Mouse (Mus musculus) ES-Bruce4 (cell line): ENCODE results near the gene Hoxd8. TPM values are rescaled to one million over a fixed set of nuclear protein-coding genes. Genes with fewer than 3 reads are reported as not detected.

Experiments
- H3K27ac ChIP-seq: 2 replicates; pipeline ENCODE4 v1.5.1; 2012; ENCODE audit warnings: low read length, inconsistent platforms; ENCODE audit not compliant: insufficient read depth
- H3K27me3 ChIP-seq: 2 replicates; pipeline ENCODE4 v1.6.1; 2012; ENCODE audit warnings: mild to moderate bottlenecking, low read length, inconsistent platforms; ENCODE audit not compliant: control insufficient read depth, poor library complexity, insufficient read depth, severe bottlenecking
- H3K36me3 ChIP-seq: 2 replicates; pipeline ENCODE4 v1.6.1; 2012; ENCODE audit warnings: inconsistent platforms, mild to moderate bottlenecking, low read length, moderate library complexity; ENCODE audit not compliant: control insufficient read depth, poor library complexity, insufficient read depth, severe bottlenecking
- H3K4me1 ChIP-seq: one replicate; pipeline ENCODE4 v1.8.1; 2011; ENCODE audit warnings: low read length; ENCODE audit not compliant: control insufficient read depth, insufficient read depth
- H3K4me3 ChIP-seq: 2 replicates; pipeline ENCODE4 v1.5.1; 2011; ENCODE audit warnings: low read depth, mild to moderate bottlenecking, low read length
- H3K9ac ChIP-seq: 2 replicates; pipeline ENCODE4 v1.6.1; 2012; ENCODE audit warnings: low read depth, mild to moderate bottlenecking, inconsistent platforms; ENCODE audit not compliant: poor library complexity, severe bottlenecking
- H3K9me3 ChIP-seq: replicated peaks from 2 replicates; pipeline ENCODE4 v1.6.1; 2012; ENCODE audit warnings: mild to moderate bottlenecking, low read length, inconsistent platforms; ENCODE audit not compliant: control insufficient read depth, poor library complexity, insufficient read depth, severe bottlenecking
- CTCF ChIP-seq: IDR thresholded peaks from one replicate; pipeline ENCODE4 v1.8.1; 2011; ENCODE audit warnings: low read depth, low read length
- EP300 ChIP-seq: IDR thresholded peaks from 2 replicates; pipeline ENCODE4 v1.6.1; 2011; ENCODE audit warnings: low read depth, low read length; ENCODE audit not compliant: insufficient read depth
- POLR2A ChIP-seq: IDR thresholded peaks from one replicate; pipeline ENCODE4 v1.8.1; 2011; ENCODE audit warnings: low read length; ENCODE audit not compliant: insufficient read depth
- polyA plus RNA-seq: library from polyadenylated mRNA; stranded (reverse); fragments of >200 nt; gene quantifications from 2 replicates; pipeline ENCODE4 v1.2.4, GENCODE M21; 2011; ENCODE audit warnings: low read depth; ENCODE audit not compliant: missing spikeins, insufficient read depth, insufficient read length

Hoxd8 gene
- polyA plus RNA-seq, 1 experiment: 2.1 TPM

DNA sequence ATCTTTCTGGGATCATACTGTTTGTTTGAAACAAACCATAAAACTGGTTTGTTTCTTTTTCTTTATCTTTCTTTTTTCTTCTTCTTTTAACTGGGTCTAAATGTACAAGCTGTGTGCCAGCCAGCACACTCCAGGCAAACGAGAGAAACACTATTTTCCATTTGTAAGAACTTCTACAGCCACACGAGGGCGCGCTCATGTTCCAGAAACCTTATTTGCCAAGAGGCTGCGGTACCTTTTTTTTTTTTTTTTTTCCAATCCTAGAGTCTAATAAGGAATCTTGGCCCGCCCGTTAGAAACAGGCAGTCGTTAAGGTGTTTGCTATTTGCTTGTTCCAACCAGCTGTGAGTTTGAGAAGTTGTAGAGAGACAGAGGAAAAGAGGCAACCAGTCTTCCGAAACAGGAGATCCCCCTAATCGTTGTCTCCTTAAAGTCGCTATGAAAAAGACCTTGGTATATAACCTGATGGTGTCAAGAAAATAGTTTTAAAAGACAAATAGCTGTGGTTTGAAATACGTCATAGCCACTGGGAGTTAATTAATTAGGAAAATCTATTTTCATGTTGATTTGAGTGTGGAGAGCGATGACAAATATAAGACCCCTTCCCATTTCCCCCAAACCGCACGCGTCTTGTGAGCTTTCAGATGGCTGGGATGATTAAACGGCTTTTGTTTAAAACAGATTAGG is 18.0 kb upstream of the Hoxd8 start:
- Histone ChIP-seq H3K4me3 (no peak overlapping the region), H3K4me1 (no peaks in the 10 kb centered on the region), H3K36me3 (no peaks in the 10 kb centered on the region), H3K27ac (no peak overlapping the region), H3K27me3 (peaks cover 57% of the 10 kb centered on the region), H3K9ac (no peak overlapping the region), H3K9me3 (no peaks in the 10 kb centered on the region)
- no peak for TF ChIP-seq POLR2A
- peak; percentile 21 for TF ChIP-seq CTCF

DNA sequence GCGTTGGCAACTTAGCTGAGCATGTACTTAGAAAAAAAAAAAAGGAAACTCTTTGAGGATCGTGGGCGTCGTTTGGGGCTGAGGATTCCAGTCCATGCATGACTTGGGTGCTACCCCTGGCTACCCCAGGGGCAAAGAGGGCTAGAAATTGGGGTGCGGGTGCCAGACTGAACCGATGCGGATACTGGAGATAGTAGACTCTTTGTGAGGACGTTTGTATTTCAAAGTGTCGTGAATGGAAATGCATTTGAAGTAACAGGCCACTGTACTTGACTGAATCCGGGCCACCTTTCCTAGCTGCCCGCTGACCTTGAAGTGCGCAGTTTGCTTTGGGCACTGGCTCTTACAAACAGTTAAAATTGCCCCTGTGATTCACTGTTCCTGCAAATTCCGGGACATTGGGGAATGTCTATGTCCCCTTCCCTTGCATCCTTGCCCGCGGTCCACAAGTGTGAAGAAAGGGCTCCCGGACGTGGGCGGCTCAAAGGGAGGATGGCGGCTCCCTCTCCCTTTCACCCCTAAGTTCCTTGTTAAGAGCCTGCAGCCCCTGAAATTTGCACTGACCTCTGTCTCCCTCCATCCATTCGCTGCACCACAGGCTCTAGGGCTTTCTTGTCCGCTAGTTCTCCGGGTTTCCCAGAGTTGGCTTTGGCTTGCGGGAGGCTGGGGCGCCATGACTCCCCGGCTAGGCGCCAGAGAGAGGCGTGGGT is 17.3 kb upstream of the Hoxd8 start:
- no peak overlapping the region for H3K4me3 ChIP-seq
- no peak for TF ChIP-seq POLR2A
- TF ChIP-seq CTCF: no peak
- no peak for TF ChIP-seq EP300
- H3K9ac ChIP-seq: no peak overlapping the region
- H3K27me3 ChIP-seq: peaks cover 58% of the 10 kb centered on the region
- H3K4me1 ChIP-seq: no peaks in the 10 kb centered on the region
- H3K36me3 ChIP-seq: no peaks in the 10 kb centered on the region
- H3K27ac ChIP-seq: no peak overlapping the region
- no peaks in the 10 kb centered on the region for H3K9me3 ChIP-seq

DNA sequence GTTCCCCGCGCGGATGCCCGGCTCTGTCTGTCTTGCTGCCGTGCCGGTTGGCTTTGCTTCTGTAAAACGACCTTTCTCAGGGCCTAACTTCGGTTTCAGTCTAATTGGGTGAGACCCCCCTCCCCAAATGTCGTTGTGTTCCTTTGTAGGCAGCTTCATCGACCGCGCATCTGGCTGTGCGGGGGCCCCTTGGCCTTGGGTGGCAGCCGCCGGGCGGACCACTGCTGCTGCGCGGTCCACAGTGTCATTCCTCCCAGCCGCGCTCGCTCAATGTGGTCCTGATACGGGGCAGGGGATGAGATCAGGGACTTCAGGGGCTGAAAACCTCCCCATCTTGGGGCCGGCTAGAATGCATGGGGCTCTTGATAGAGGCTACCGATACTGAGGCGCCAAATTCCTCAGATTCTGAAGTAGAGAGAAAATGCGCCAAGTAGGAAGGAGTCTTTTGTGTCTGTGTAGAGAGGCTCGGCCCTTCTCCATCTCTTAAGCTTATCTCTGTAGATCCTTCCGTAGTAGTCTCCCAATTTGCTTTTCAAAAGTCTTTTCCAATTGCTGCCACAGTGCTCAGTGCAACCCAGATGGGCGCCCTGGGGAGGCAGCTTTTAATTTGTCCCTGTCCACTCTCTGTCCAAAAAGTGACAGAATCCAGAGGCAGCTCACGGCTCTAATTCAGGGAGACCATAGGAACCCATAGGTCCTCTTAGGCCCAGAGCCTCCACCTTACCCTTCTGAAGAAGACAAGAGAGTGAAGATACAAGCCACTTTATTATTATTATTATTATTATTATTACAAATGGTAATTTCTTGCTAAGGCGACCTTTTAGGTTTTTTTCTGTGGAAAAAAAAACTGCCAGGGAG is 16.5 kb upstream of the Hoxd8 start:
- H3K27ac ChIP-seq: no peak overlapping the region
- H3K9ac ChIP-seq: no peak overlapping the region
- no peaks in the 10 kb centered on the region for H3K36me3 ChIP-seq
- peaks cover 60% of the 10 kb centered on the region for H3K27me3 ChIP-seq
- TF ChIP-seq POLR2A (no peak), EP300 (no peak), CTCF (no peak)
- H3K4me3 ChIP-seq: 0 out of 2 replicates have a peak overlapping the region, but pooled peaks have one; percentile 23
- no peaks in the 10 kb centered on the region for H3K9me3 ChIP-seq
- H3K4me1 ChIP-seq: no peaks in the 10 kb centered on the region

DNA sequence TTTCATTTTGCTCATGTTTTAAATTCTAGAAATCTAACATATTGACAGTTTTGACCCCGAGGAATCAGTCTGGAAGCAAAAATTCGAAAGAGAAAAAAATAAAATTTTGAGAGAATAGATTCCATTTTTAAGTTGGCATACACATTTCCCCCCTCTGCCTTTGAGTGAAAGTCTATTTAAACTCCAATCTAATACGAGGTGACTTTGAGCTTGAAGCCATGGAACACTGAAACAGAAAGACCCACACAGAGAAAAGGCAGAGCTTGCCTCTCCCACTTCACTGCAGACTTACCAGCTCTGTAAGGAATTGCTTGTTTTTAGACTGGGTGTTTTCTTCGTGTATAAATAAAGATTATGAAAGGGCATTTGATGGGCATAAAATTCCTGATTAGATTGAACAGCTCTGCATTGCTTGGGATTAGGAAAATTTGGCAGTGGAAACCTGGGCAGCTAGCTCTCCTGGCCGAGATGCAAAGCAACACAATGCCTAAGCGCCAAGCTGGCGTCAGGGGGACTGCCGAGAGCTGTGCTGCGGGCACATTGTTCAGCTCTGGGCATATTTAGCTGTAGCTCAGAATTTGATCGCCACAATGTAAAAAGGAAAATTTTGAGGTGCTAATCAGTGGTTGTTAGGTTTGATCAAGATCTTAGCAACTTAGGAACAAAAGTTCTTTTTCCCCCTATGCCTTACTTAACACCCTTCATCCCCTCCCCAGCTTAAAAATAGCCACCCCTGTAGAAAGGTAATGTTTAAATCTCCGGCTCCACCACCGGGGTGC is 15.4 kb upstream of the Hoxd8 start:
- Histone ChIP-seq H3K27ac (no peak overlapping the region), H3K9ac (no peak overlapping the region), H3K4me3 (no peak overlapping the region), H3K27me3 (peaks cover 62% of the 10 kb centered on the region), H3K4me1 (no peaks in the 10 kb centered on the region), H3K9me3 (no peaks in the 10 kb centered on the region), H3K36me3 (no peaks in the 10 kb centered on the region)
- TF ChIP-seq CTCF: no peak
- no peak for TF ChIP-seq EP300
- no peak for TF ChIP-seq POLR2A

DNA sequence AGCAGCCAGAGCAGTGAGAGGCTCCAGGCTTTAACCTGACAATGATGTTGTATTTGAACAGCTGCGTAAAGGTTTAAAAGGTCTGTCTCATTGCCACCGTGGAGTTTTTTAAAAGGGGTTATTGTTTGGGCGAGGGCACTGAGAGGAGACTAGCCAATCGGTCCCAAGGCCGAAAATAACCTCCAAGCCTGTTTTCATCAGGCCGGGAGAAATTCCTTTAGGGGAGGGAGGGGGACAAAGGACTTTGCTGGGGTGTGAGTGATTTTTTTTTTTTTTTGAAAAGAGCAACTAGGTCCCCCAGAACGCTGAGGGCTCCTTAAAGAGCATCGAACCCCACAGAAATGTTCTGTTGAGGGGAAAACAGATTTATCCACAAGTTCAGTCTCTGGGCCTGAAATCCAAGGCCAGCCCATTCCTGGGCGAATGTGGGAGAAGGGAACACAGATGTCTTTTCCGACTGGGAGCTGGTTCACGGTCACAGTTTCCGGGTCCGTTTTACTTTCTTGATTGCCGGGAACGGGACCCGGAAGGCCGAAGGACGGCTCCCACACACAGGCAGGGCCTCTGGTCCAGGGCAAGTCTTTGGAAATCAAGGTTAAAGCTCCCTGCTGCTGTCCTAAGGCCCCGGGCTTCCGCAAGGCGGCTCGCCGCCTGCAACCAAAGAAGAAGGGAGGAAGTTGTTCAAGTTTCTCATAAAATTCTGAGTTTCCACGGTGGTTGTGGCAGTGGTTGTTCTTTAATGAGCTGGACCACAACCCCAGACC is 14.7 kb upstream of the Hoxd8 start:
- H3K4me3 ChIP-seq: no peak overlapping the region
- H3K4me1 ChIP-seq: no peaks in the 10 kb centered on the region
- no peak overlapping the region for H3K27ac ChIP-seq
- no peak for TF ChIP-seq CTCF
- no peak for TF ChIP-seq EP300
- no peak overlapping the region for H3K9ac ChIP-seq
- H3K9me3 ChIP-seq: no peaks in the 10 kb centered on the region
- H3K27me3 ChIP-seq: peaks cover 57% of the 10 kb centered on the region
- no peaks in the 10 kb centered on the region for H3K36me3 ChIP-seq
